Mouse (Mus musculus) liver, embryonic 14.5 days (tissue): ENCODE data around the gene Kcnh2. TPM values are rescaled to one million over a fixed set of nuclear protein-coding genes. Genes with fewer than 3 reads are reported as not detected.

Source experiments
- ATAC-seq: fragments of 200-750 bp; cut with Nextera tagmentation; 2 replicates; pipeline ENCODE4 v1.8.0; 2017; ENCODE audit warnings: moderate number of reproducible peaks, mild to moderate bottlenecking, moderate library complexity; ENCODE audit not compliant: insufficient read depth
- DNase-seq, 3 experiments: peaks; one replicate each; pipeline ENCODE4 v3.0.0-alpha.2; 2012 to 2013; ENCODE audit warnings: low read depth in 3 of 3, low spot score in 3 of 3
- H3K27ac ChIP-seq: fragments of 300-500 bp; sonication (generic); 2 replicates; pipeline ENCODE4 v1.5.1; 2014; ENCODE audit warnings: moderate library complexity, mild to moderate bottlenecking, control low read depth, inconsistent platforms
- H3K27me3 ChIP-seq: fragments of 300-500 bp; sonication (generic); 2 replicates; pipeline ENCODE4 v1.6.1; 2014; ENCODE audit warnings: mild to moderate bottlenecking, low read length, moderate library complexity; ENCODE audit not compliant: control insufficient read depth, insufficient read depth
- H3K36me3 ChIP-seq: fragments of 300-500 bp; sonication (generic); replicated peaks from 2 replicates; pipeline ENCODE4 v1.6.1; 2014; ENCODE audit warnings: low read depth; ENCODE audit not compliant: control insufficient read depth, insufficient read depth
- H3K4me1 ChIP-seq, 2 experiments: fragments of 200-500 bp in 1 of 2; fragments of 300-500 bp in 1 of 2; sonication (generic) in 1 of 2; replicated peaks; 2 replicates each; pipeline ENCODE4 v1.6.1; 2012 to 2014; ENCODE audit warnings: antibody characterized with exemption in 1 of 2, inconsistent platforms in 1 of 2, low read length in 1 of 2; ENCODE audit not compliant: control insufficient read depth in 2 of 2, insufficient read depth in 2 of 2
- H3K4me2 ChIP-seq: fragments of 300-500 bp; sonication (generic); 2 replicates; pipeline ENCODE4 v1.6.1; 2014; ENCODE audit warnings: low read depth, mild to moderate bottlenecking, control low read depth, moderate library complexity
- H3K4me3 ChIP-seq, 2 experiments: fragments of 200-500 bp in 1 of 2; fragments of 300-500 bp in 1 of 2; sonication (generic) in 1 of 2; 2 replicates each; pipeline ENCODE4 v1.5.1; 2012 to 2014; ENCODE audit warnings: low read depth in 2 of 2, low read length in 2 of 2, mild to moderate bottlenecking in 2 of 2, control low read depth in 1 of 2, inconsistent platforms in 1 of 2, moderate library complexity in 1 of 2; ENCODE audit not compliant: insufficient read depth in 1 of 2
- H3K9ac ChIP-seq: fragments of 300-500 bp; sonication (generic); replicated peaks from 2 replicates; pipeline ENCODE4 v1.6.1; 2014; ENCODE audit warnings: mild to moderate bottlenecking, control low read depth, moderate library complexity
- H3K9me3 ChIP-seq: fragments of 300-500 bp; sonication (generic); 2 replicates; pipeline ENCODE4 v1.6.1; 2016; ENCODE audit warnings: low read length, mixed read lengths; ENCODE audit not compliant: control insufficient read depth
- CTCF ChIP-seq: IDR thresholded peaks from 2 replicates; pipeline ENCODE4 v1.5.1; 2016; ENCODE audit warnings: antibody characterized with exemption, low read depth, control low read depth
- EP300 ChIP-seq: IDR thresholded peaks from 2 replicates; pipeline ENCODE4 v1.6.1; 2016; ENCODE audit warnings: antibody characterized with exemption, low read depth
- WGBS: fragments of 180-500 bp; shearing (Covaris S2); extraction: QIAGEN DNeasy Blood & Tissue Kit; methylation state at CpG from one replicate; pipeline ENCODE4 v1.1.7; 2014; ENCODE audit not compliant: insufficient replicate concordance; 5-methylcytosine and 5-hydroxymethylcytosine counted together
- polyA plus RNA-seq, 2 experiments: library from polyadenylated mRNA; depleted of rRNA in 1 of 2; stranded (reverse) in 1 of 2; unstranded in 1 of 2; fragments of >200 nt; fragmentation: Nextera tagmentation in 1 of 2; extraction: Ambion mirVana in 1 of 2; gene quantifications; 2 replicates each; pipeline versions ENCODE4 v1.2.1 to v1.2.3; 2012 to 2014

The Kcnh2 gene
- polyA plus RNA-seq, 2 experiments, result 0.05 to 0.44 TPM

- Histone ChIP-seq H3K9ac (no peak overlapping the region), H3K9me3 (no peaks in the 10 kb centered on the region), H3K36me3 (no peaks in the 10 kb centered on the region), H3K4me1 (peaks cover 5 to 18% of the 10 kb centered on the region in 2 experiments; a peak in 3 of 4 replicates), H3K27me3 (peaks cover 55% of the 10 kb centered on the region), H3K27ac (no peak overlapping the region), H3K4me3 (peak overlapping the region; percentile 7 to 41; a peak in 2 of 4 replicates), H3K4me2 (peak overlapping the region; percentile 69)
- WGBS, result under 1% methylated on average over 28 of the region's 30 CpGs
- ATAC-seq (no peak), DNase-seq (no peak)
- no peak for TF ChIP-seq CTCF
- no peak for TF ChIP-seq EP300
These were observed 2.9 kb downstream of the Kcnh2 start for GRCm38 (mm10) chr5:24348546-24348945.

GRCm38 (mm10) chr5:24348128-24348527, 3.3 kb downstream of the Kcnh2 start:
- no peaks in the 10 kb centered on the region for H3K9me3 ChIP-seq
- ATAC-seq (peak; percentile 59), DNase-seq (peak; percentile 31 to 44 (median 35))
- H3K27ac ChIP-seq, result no peak overlapping the region
- peaks cover 51% of the 10 kb centered on the region for H3K27me3 ChIP-seq
- peaks cover 5 to 22% of the 10 kb centered on the region in 2 experiments; a peak in 3 of 4 replicates for H3K4me1 ChIP-seq
- under 1% methylated on average over 41 of the region's 41 CpGs for WGBS
- no peak overlapping the region for H3K9ac ChIP-seq
- TF ChIP-seq EP300 (no peak), CTCF (no peak)
- H3K4me3 ChIP-seq, result peak overlapping the region; percentile 35 to 41
- peak overlapping the region; percentile 69 for H3K4me2 ChIP-seq
- no peaks in the 10 kb centered on the region for H3K36me3 ChIP-seq

GRCm38 (mm10) chr5:24347186-24347875, 4.1 kb downstream of the Kcnh2 start:
- ATAC-seq (no peak), DNase-seq (no peak)
- Histone ChIP-seq H3K9ac (no peak overlapping the region), H3K36me3 (no peaks in the 10 kb centered on the region), H3K4me3 (no peak overlapping the region), H3K27me3 (peaks cover 43% of the 10 kb centered on the region), H3K9me3 (no peaks in the 10 kb centered on the region), H3K4me2 (no peak overlapping the region), H3K27ac (no peak overlapping the region), H3K4me1 (peaks cover 5 to 22% of the 10 kb centered on the region in 2 experiments; a peak in 3 of 4 replicates)
- TF ChIP-seq CTCF, result no peak
- TF ChIP-seq EP300, result no peak
- WGBS, result 50% methylated on average over 7 of the region's 7 CpGs

- H3K9ac ChIP-seq, result no peak overlapping the region
- H3K27me3 ChIP-seq, result peaks cover 32% of the 10 kb centered on the region
- H3K36me3 ChIP-seq, result no peaks in the 10 kb centered on the region
- peak; percentile 54; the same call in 1 of the 2 replicates for ATAC-seq
- no peak overlapping the region for H3K27ac ChIP-seq
- TF ChIP-seq EP300, result peak; percentile 63
- no peak for TF ChIP-seq CTCF
- no peak overlapping the region for H3K4me2 ChIP-seq
- 22% methylated on average over 7 of the region's 7 CpGs for WGBS
- no peaks in the 10 kb centered on the region for H3K9me3 ChIP-seq
- H3K4me1 ChIP-seq, result peaks cover 5 to 20% of the 10 kb centered on the region in 2 experiments; a peak in 3 of 4 replicates
- no peak overlapping the region for H3K4me3 ChIP-seq
- DNase-seq, result peak in 1 of 3 experiments; percentile 36
These were observed 5.1 kb downstream of the Kcnh2 start for GRCm38 (mm10) chr5:24346313-24346712.

- Histone ChIP-seq H3K9me3 (no peaks in the 10 kb centered on the region), H3K4me2 (no peak overlapping the region), H3K9ac (no peak overlapping the region), H3K4me1 (peaks cover 5 to 20% of the 10 kb centered on the region in 2 experiments; a peak in 3 of 4 replicates), H3K27me3 (peaks cover 15% of the 10 kb centered on the region), H3K27ac (no peak overlapping the region), H3K4me3 (no peak overlapping the region), H3K36me3 (no peaks in the 10 kb centered on the region)
- ATAC-seq, result no peak
- no peak for TF ChIP-seq CTCF
- no peak for DNase-seq
- WGBS, result 19% methylated on average over 12 of the region's 12 CpGs
These were observed 6.8 kb downstream of the Kcnh2 start for GRCm38 (mm10) chr5:24344477-24345051.
